Mouse (Mus musculus): ENCODE results near the gene Eif4ebp2.

The Eif4ebp2 gene

GRCm38 (mm10) chr10:61417672-61418071, 34.8 kb downstream of the Eif4ebp2 start, which contains the start of gene Nodal:
Nodal (plus strand) TSS chr10:61417972.
- DNase-seq: no peak

GRCm38 (mm10) chr10:61417046-61417445, 35.4 kb downstream of the Eif4ebp2 start:
- no peak for DNase-seq

- no peak for DNase-seq
Measured at GRCm38 (mm10) chr10:61416561-61416960, 35.9 kb downstream of the Eif4ebp2 start.

- DNase-seq: no peak
Measured at GRCm38 (mm10) chr10:61415890-61416289, 36.6 kb downstream of the Eif4ebp2 start.

GRCm38 (mm10) chr10:61415240-61415639, 37.2 kb downstream of the Eif4ebp2 start:
- no peak for DNase-seq

GRCm38 (mm10) chr10:61412910-61413625, 39.4 kb downstream of the Eif4ebp2 start:
- no peak for DNase-seq

GRCm38 (mm10) chr10:61410193-61410592, 42.3 kb downstream of the Eif4ebp2 start:
- no peak for DNase-seq

- DNase-seq: no peak
Measured at GRCm38 (mm10) chr10:61409776-61410175, 42.7 kb downstream of the Eif4ebp2 start.

GRCm38 (mm10) chr10:61405958-61406357, 46.5 kb downstream of the Eif4ebp2 start:
- DNase-seq: no peak

GRCm38 (mm10) chr10:61402911-61403310, 49.5 kb downstream of the Eif4ebp2 start:
- DNase-seq: no peak

- no peak for DNase-seq
Measured at GRCm38 (mm10) chr10:61402480-61402879, 50.0 kb downstream of the Eif4ebp2 start.

GRCm38 (mm10) chr10:61400407-61400806, 52.1 kb downstream of the Eif4ebp2 start:
- no peak for DNase-seq

GRCm38 (mm10) chr10:61399156-61399734, 53.2 kb downstream of the Eif4ebp2 start:
- DNase-seq: peak; percentile 53

- no peak for DNase-seq
Measured at GRCm38 (mm10) chr10:61398125-61398524, 54.3 kb downstream of the Eif4ebp2 start.

GRCm38 (mm10) chr10:61394476-61395136, 57.9 kb downstream of the Eif4ebp2 start:
- no peak for DNase-seq

- no peak for DNase-seq
Measured at GRCm38 (mm10) chr10:61392584-61392983, 59.9 kb downstream of the Eif4ebp2 start.

- no peak for DNase-seq
Measured at GRCm38 (mm10) chr10:61390148-61390547, 62.3 kb downstream of the Eif4ebp2 start.

GRCm38 (mm10) chr10:61389020-61389419, 63.4 kb downstream of the Eif4ebp2 start:
- no peak for DNase-seq

GRCm38 (mm10) chr10:61386284-61386683, 66.2 kb downstream of the Eif4ebp2 start:
- no peak for DNase-seq

GRCm38 (mm10) chr10:61385174-61385573, 67.3 kb downstream of the Eif4ebp2 start:
- DNase-seq: no peak

GRCm38 (mm10) chr10:61383715-61384047, 68.8 kb downstream of the Eif4ebp2 start:
- no peak for DNase-seq

- no peak for DNase-seq
Measured at GRCm38 (mm10) chr10:61383021-61383714, 69.3 kb downstream of the Eif4ebp2 start, which contains the start of gene Pald1. Pald1 (minus strand) TSS chr10:61383530.

- DNase-seq: no peak
Measured at GRCm38 (mm10) chr10:61382281-61382731, 70.2 kb downstream of the Eif4ebp2 start.
